Mouse (Mus musculus) ES-E14 (cell line): ENCODE results near the gene Prss48. TPM values are rescaled to one million over a fixed set of nuclear protein-coding genes. Genes with fewer than 3 reads are reported as not detected.

Experiments
- DNase-seq: peaks from one replicate; pipeline ENCODE4 v3.0.0-alpha.2; 2013; ENCODE audit warnings: low read depth, low spot score
- H3K27ac ChIP-seq: 2 replicates; pipeline ENCODE4 v1.5.1; 2012; ENCODE audit warnings: low read depth, mild to moderate bottlenecking, low read length, moderate library complexity, mixed read lengths; ENCODE audit not compliant: poor library complexity, insufficient read depth, severe bottlenecking
- H3K36me3 ChIP-seq: 2 replicates; pipeline ENCODE4 v1.6.1; 2012; ENCODE audit warnings: mild to moderate bottlenecking, low read length, moderate library complexity, mixed read lengths; ENCODE audit not compliant: control insufficient read depth, poor library complexity, insufficient read depth, severe bottlenecking
- H3K4me1 ChIP-seq, 2 experiments: fragments of 150-350 bp in 1 of 2; sonication (generic) in 1 of 2; 2 replicates each; pipeline ENCODE4 v1.6.1; 2012; ENCODE audit warnings: low read length in 2 of 2, mild to moderate bottlenecking in 1 of 2, mixed read lengths in 1 of 2; ENCODE audit not compliant: control insufficient read depth in 2 of 2, insufficient read depth in 2 of 2, poor library complexity in 1 of 2
- H3K4me3 ChIP-seq, 2 experiments: fragments of 150-350 bp in 1 of 2; sonication (generic) in 1 of 2; 2 replicates each; pipeline ENCODE4 v1.5.1; 2012; ENCODE audit warnings: low read length in 2 of 2, low read depth in 1 of 2, mild to moderate bottlenecking in 1 of 2, mixed read lengths in 1 of 2; ENCODE audit not compliant: insufficient read depth in 1 of 2, poor library complexity in 1 of 2, severe bottlenecking in 1 of 2
- H3K9ac ChIP-seq: 2 replicates; pipeline ENCODE4 v1.6.1; 2012; ENCODE audit warnings: low read depth, mild to moderate bottlenecking, low read length, mixed read lengths; ENCODE audit not compliant: poor library complexity, insufficient read depth, severe bottlenecking
- H3K9me3 ChIP-seq: fragments of 150-350 bp; sonication (generic); 2 replicates; pipeline ENCODE4 v1.6.1; 2012; ENCODE audit warnings: low read depth, mild to moderate bottlenecking, low read length; ENCODE audit not compliant: control insufficient read depth, insufficient read depth
- CHD2 ChIP-seq: IDR thresholded peaks from 2 replicates; pipeline ENCODE4 v1.6.1; 2014; ENCODE audit warnings: mild to moderate bottlenecking, low read depth, low read length, inconsistent platforms
- HCFC1 ChIP-seq: IDR thresholded peaks from 2 replicates; pipeline ENCODE4 v1.6.1; 2012; ENCODE audit warnings: low read length, inconsistent platforms, borderline replicate concordance; ENCODE audit not compliant: insufficient read depth
- MAFK ChIP-seq: IDR thresholded peaks from 2 replicates; pipeline ENCODE4 v1.6.1; 2014; ENCODE audit warnings: mild to moderate bottlenecking, low read depth, low read length, inconsistent platforms; ENCODE audit not compliant: insufficient read depth
- ZC3H11A ChIP-seq: IDR thresholded peaks from 2 replicates; pipeline ENCODE4 v1.6.1; 2012; ENCODE audit warnings: low read depth, mild to moderate bottlenecking, inconsistent platforms, low read length, borderline replicate concordance
- ZNF384 ChIP-seq: IDR thresholded peaks from 2 replicates; pipeline ENCODE4 v1.6.1; 2012; ENCODE audit warnings: low read depth, low read length, inconsistent platforms
- in situ Hi-C, 2 experiments: fragments of 600-800 bp; cut with MboI; formaldehyde crosslinking; loops; one replicate each; pipeline ENCODE4 v1.15.1; 2025; ENCODE audit warnings: low sequenced_read_pairs in 2 of 2, inconsistent platforms in 1 of 2; ENCODE audit not compliant: unreplicated experiment in 2 of 2
- total RNA-seq: library from RNA; depleted of rRNA; stranded (reverse); fragments of 300-350 nt; gene quantifications from 2 replicates; pipeline ENCODE4 v1.2.3, GENCODE M21; 2012

Prss48 gene
- total RNA-seq, 1 experiment, result 0.36 TPM

- Histone ChIP-seq H3K4me3 (no peak overlapping the region), H3K9me3 (no peaks in the 10 kb centered on the region), H3K4me1 (peaks cover 1 to 2% of the 10 kb centered on the region in 2 experiments; a peak in 3 of 4 replicates), H3K9ac (no peak overlapping the region), H3K36me3 (no peaks in the 10 kb centered on the region), H3K27ac (no peak overlapping the region)
- no peak for DNase-seq
- TF ChIP-seq CHD2, result no peak
- no peak for TF ChIP-seq MAFK
- no peak for TF ChIP-seq ZC3H11A
- no peak for TF ChIP-seq HCFC1
- no peak for TF ChIP-seq ZNF384
- in situ Hi-C loops, result no loop called here
Measured at GRCm38 (mm10) chr3:85969040-85969439, 33.3 kb downstream of the Prss48 start.

- Histone ChIP-seq H3K4me1 (peaks cover 0 to 4% of the 10 kb centered on the region in 2 experiments; a peak in 1 of 4 replicates), H3K36me3 (no peaks in the 10 kb centered on the region), H3K4me3 (no peak overlapping the region), H3K9me3 (no peaks in the 10 kb centered on the region), H3K9ac (no peak overlapping the region), H3K27ac (no peak overlapping the region)
- TF ChIP-seq ZC3H11A (no peak), HCFC1 (no peak), MAFK (no peak), CHD2 (no peak), ZNF384 (no peak)
- in situ Hi-C loops, result no loop called here
- DNase-seq, result no peak
Measured at GRCm38 (mm10) chr3:85965479-85965878, 36.8 kb downstream of the Prss48 start.

- TF ChIP-seq CHD2, result no peak
- TF ChIP-seq ZNF384, result no peak
- TF ChIP-seq ZC3H11A, result no peak
- no peak for TF ChIP-seq HCFC1
- no peak for TF ChIP-seq MAFK
- H3K4me1 ChIP-seq, result peaks cover 0 to 1% of the 10 kb centered on the region in 2 experiments; a peak in 1 of 4 replicates
- H3K27ac ChIP-seq, result no peak overlapping the region
- H3K9me3 ChIP-seq, result no peaks in the 10 kb centered on the region
- no peaks in the 10 kb centered on the region for H3K36me3 ChIP-seq
- no peak overlapping the region for H3K4me3 ChIP-seq
- in situ Hi-C loops, result no loop called here
- no peak overlapping the region for H3K9ac ChIP-seq
- DNase-seq, result no peak
Measured at GRCm38 (mm10) chr3:85961134-85961533, 41.2 kb downstream of the Prss48 start.

- TF ChIP-seq ZC3H11A (no peak), CHD2 (no peak), HCFC1 (no peak), MAFK (no peak), ZNF384 (no peak)
- Histone ChIP-seq H3K27ac (no peak overlapping the region), H3K4me1 (peaks cover 0 to 1% of the 10 kb centered on the region in 2 experiments; a peak in 1 of 4 replicates), H3K9ac (no peak overlapping the region), H3K9me3 (no peaks in the 10 kb centered on the region), H3K36me3 (no peaks in the 10 kb centered on the region), H3K4me3 (no peak overlapping the region)
- in situ Hi-C loops, result no loop called here
- no peak for DNase-seq
Measured at GRCm38 (mm10) chr3:85959669-85960068, 42.6 kb downstream of the Prss48 start.

- TF ChIP-seq CHD2 (no peak), MAFK (no peak), ZC3H11A (no peak), ZNF384 (no peak), HCFC1 (no peak)
- Histone ChIP-seq H3K27ac (no peak overlapping the region), H3K9me3 (no peaks in the 10 kb centered on the region), H3K36me3 (no peaks in the 10 kb centered on the region), H3K4me3 (no peak overlapping the region), H3K4me1 (peaks cover 3 to 13% of the 10 kb centered on the region in 2 experiments; a peak in 3 of 4 replicates), H3K9ac (no peak overlapping the region)
- no peak for DNase-seq
- in situ Hi-C loops, result no loop called here
Measured at GRCm38 (mm10) chr3:85955704-85956103, 46.6 kb downstream of the Prss48 start.
